Mouse (Mus musculus) heart, adult 2 months (tissue): Measurements from ENCODE around the gene Fgfr2. TPM values are rescaled to one million over a fixed set of nuclear protein-coding genes. Genes with fewer than 3 reads are reported as not detected.

Experiments
- DNase-seq, 2 experiments: peaks; one replicate each; pipeline ENCODE4 v3.0.0; 2021
- H3K27ac ChIP-seq: fragments of 200-600 bp; 2 replicates; pipeline ENCODE4 v1.8.1; 2022
- H3K27me3 ChIP-seq: fragments of 200-500 bp; 2 replicates; pipeline ENCODE4 v1.6.1; 2012; ENCODE audit warnings: mild to moderate bottlenecking, low read length, inconsistent platforms, mixed read lengths; ENCODE audit not compliant: control insufficient read depth, insufficient read depth
- H3K36me3 ChIP-seq: fragments of 200-500 bp; 2 replicates; pipeline ENCODE4 v1.6.1; 2012; ENCODE audit warnings: low read length, inconsistent platforms; ENCODE audit not compliant: control insufficient read depth, insufficient read depth
- H3K4me1 ChIP-seq: fragments of 200-500 bp; 2 replicates; pipeline ENCODE4 v1.6.1; 2011; ENCODE audit warnings: low read length; ENCODE audit not compliant: control insufficient read depth, insufficient read depth
- H3K4me3 ChIP-seq: fragments of 200-600 bp; 2 replicates; pipeline ENCODE4 v1.8.1; 2022
- H3K79me2 ChIP-seq: fragments of 200-500 bp; replicated peaks from 2 replicates; pipeline ENCODE4 v1.6.1; 2012; ENCODE audit warnings: mild to moderate bottlenecking, inconsistent platforms, low read length, moderate library complexity, mixed read lengths; ENCODE audit not compliant: control insufficient read depth, insufficient read depth
- H3K9ac ChIP-seq: fragments of 200-500 bp; 2 replicates; pipeline ENCODE4 v1.6.1; 2012; ENCODE audit warnings: low read depth, mild to moderate bottlenecking, control low read depth, inconsistent platforms, low read length, mixed read lengths
- CTCF ChIP-seq: fragments of 200-600 bp; IDR thresholded peaks from 2 replicates; pipeline ENCODE4 v1.8.1; 2022; ENCODE audit warnings: antibody characterized with exemption, mild to moderate bottlenecking, moderate library complexity
- EP300 ChIP-seq: fragments of 200-500 bp; IDR thresholded peaks from 2 replicates; pipeline ENCODE4 v1.6.1; 2011; ENCODE audit warnings: low read depth, low read length, control low read depth; ENCODE audit not compliant: insufficient read depth
- POLR2A ChIP-seq: fragments of 200-500 bp; IDR thresholded peaks from 2 replicates; pipeline ENCODE4 v1.6.1; 2011; ENCODE audit warnings: mild to moderate bottlenecking, low read depth, low read length, control low read depth; ENCODE audit not compliant: insufficient read depth
- WGBS: fragments of 180-500 bp; shearing (Covaris S2); methylation state at CpG from one replicate; pipeline ENCODE4 v1.1.7; 2018; 5-methylcytosine and 5-hydroxymethylcytosine counted together
- intact Hi-C: fragments of 180-260 bp; cut with DNase I; formaldehyde crosslinking; loops from one replicate; pipeline ENCODE4 v1.15.1; 2025
- polyA plus RNA-seq: library from polyadenylated mRNA; depleted of rRNA; stranded (reverse); fragments of >200 nt; gene quantifications from 2 replicates; pipeline ENCODE4 v1.2.3, GENCODE M21; 2012
- total RNA-seq, 2 experiments: library from RNA; stranded (reverse); gene quantifications; 2 replicates each; pipeline ENCODE4 v1.2.3; 2021

Gene Fgfr2
- total and polyA plus RNA-seq, 3 experiments: 1.1 to 2.0 (median 1.3) TPM

GRCm38 (mm10) chr7:130520049-130520425 is 2603.1 kb downstream of the Fgfr2 start, which contains the start of gene Ate1:
Gene Ate1 (minus strand): TSS chr7:130520369.
- Histone ChIP-seq H3K4me3 (peak within 1 kb of the TSS; percentile 94), H3K4me1 (no peaks in the 10 kb centered on the region), H3K27me3 (no peaks in the 10 kb centered on the region), H3K27ac (peak within 1 kb of the TSS; percentile 94), H3K36me3 (peaks cover 13% of the 10 kb centered on the region), H3K9ac (peak within 1 kb of the TSS; percentile 93), H3K79me2 (no peaks in the 10 kb centered on the region; the same call in 1 of the 2 replicates)
- intact Hi-C loops: no loop called here
- TF ChIP-seq CTCF: no peak
- TF ChIP-seq EP300: no peak
- TF ChIP-seq POLR2A: no peak
- DNase-seq: no peak
- WGBS: 13% methylated on average over 20 of the region's 20 CpGs

GRCm38 (mm10) chr7:130519096-130520048 is 2603.8 kb downstream of the Fgfr2 start:
- H3K79me2 ChIP-seq: no peaks in the 10 kb centered on the region; the same call in 1 of the 2 replicates
- H3K36me3 ChIP-seq: peaks cover 13% of the 10 kb centered on the region
- WGBS: under 1% methylated on average over 90 of the region's 90 CpGs
- no peaks in the 10 kb centered on the region for H3K27me3 ChIP-seq
- intact Hi-C loops: loop anchor here (1.0 kb wide), 1 partner anchor 28 kb away; no protein-coding TSS in a partner anchor
- DNase-seq: peak; percentile 99
- peak; percentile 68 for TF ChIP-seq POLR2A
- TF ChIP-seq EP300: peak; percentile 45; the same call in 1 of the 2 replicates
- TF ChIP-seq CTCF: no peak
- peak overlapping the region; percentile 94 for H3K4me3 ChIP-seq
- H3K4me1 ChIP-seq: no peaks in the 10 kb centered on the region
- H3K9ac ChIP-seq: peak overlapping the region; percentile 93
- peak overlapping the region; percentile 94 for H3K27ac ChIP-seq

GRCm38 (mm10) chr7:130518213-130519095 is 2604.7 kb downstream of the Fgfr2 start:
- no peaks in the 10 kb centered on the region; the same call in 1 of the 2 replicates for H3K79me2 ChIP-seq
- WGBS: 19% methylated on average over 26 of the region's 26 CpGs
- H3K4me1 ChIP-seq: no peaks in the 10 kb centered on the region
- H3K9ac ChIP-seq: peak overlapping the region; percentile 93
- H3K4me3 ChIP-seq: peak overlapping the region; percentile 94
- no peaks in the 10 kb centered on the region for H3K27me3 ChIP-seq
- H3K36me3 ChIP-seq: peaks cover 13% of the 10 kb centered on the region
- intact Hi-C loops: loop anchor here (1.0 kb wide), 1 partner anchor 29 kb away; no protein-coding TSS in a partner anchor
- DNase-seq: no peak
- H3K27ac ChIP-seq: peak overlapping the region; percentile 94
- TF ChIP-seq EP300 (no peak), CTCF (no peak), POLR2A (no peak)

GRCm38 (mm10) chr7:130510243-130510642 is 2612.9 kb downstream of the Fgfr2 start:
- no peak for DNase-seq
- no peaks in the 10 kb centered on the region for H3K79me2 ChIP-seq
- H3K4me3 ChIP-seq: no peak overlapping the region
- H3K9ac ChIP-seq: no peak overlapping the region
- 85% methylated on average over 5 of the region's 5 CpGs for WGBS
- no peak overlapping the region for H3K27ac ChIP-seq
- no peaks in the 10 kb centered on the region for H3K4me1 ChIP-seq
- peaks cover 7% of the 10 kb centered on the region for H3K36me3 ChIP-seq
- intact Hi-C loops: no loop called here
- H3K27me3 ChIP-seq: no peaks in the 10 kb centered on the region
- TF ChIP-seq CTCF (no peak), POLR2A (no peak), EP300 (no peak)

GRCm38 (mm10) chr7:130503006-130503405 is 2620.1 kb downstream of the Fgfr2 start:
- Histone ChIP-seq H3K27ac (no peak overlapping the region), H3K4me1 (no peaks in the 10 kb centered on the region; the same call in 1 of the 2 replicates), H3K27me3 (no peaks in the 10 kb centered on the region), H3K36me3 (peaks cover 13% of the 10 kb centered on the region), H3K9ac (no peak overlapping the region), H3K4me3 (no peak overlapping the region), H3K79me2 (no peaks in the 10 kb centered on the region)
- WGBS: 94% methylated on average over 5 of the region's 5 CpGs
- intact Hi-C loops: no loop called here
- no peak for TF ChIP-seq CTCF
- TF ChIP-seq EP300: no peak
- no peak for TF ChIP-seq POLR2A
- DNase-seq: no peak
